Mouse (Mus musculus): Measurements from ENCODE around the gene Krt24. TPM values are rescaled to one million over a fixed set of nuclear protein-coding genes. Genes with fewer than 3 reads are reported as not detected.
A peak's percentile ranks its signal among the peaks of the same experiment; 100 is the strongest.

Gene Krt24
- polyA plus RNA-seq, 1 experiment from 2014 or later, result 0.26 TPM

DNA sequence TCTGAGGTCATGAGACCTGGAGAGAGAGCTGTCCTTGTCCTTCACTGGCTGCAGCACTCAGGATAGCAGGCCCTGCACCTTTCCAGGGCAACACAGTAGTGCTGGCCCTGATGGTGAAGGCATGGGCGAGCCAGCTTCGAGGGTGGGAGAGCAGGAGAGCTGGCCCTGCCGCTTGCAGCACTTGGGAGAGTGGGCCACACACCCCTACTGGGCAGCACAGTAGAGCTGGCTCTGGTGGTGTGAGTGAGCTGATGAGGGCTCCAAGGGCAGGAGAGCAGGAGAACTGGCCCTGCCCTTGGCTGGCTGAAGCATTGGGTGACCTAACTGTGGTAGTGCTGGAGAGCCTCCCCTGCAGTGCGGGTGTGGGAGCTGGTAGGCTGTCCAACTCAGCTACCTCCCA is 12.3 kb downstream of the Krt24 start:
- Histone ChIP-seq H3K4me1 (ENCODE audit: control insufficient read depth, insufficient read depth, low read length) (0 out of 2 replicates have a peak, but pooled peaks cover 6% of the 10 kb centered on the region), H3K27ac (replicated peaks; ENCODE audit: low read depth, low read length) (no peak overlapping the region), H3K4me3 (ENCODE audit: low read depth, low read length) (no peak overlapping the region), H3K9me3 (ENCODE audit: control insufficient read depth, low read length) (no peaks in the 10 kb centered on the region), H3K9ac (ENCODE audit: low read depth, low read length) (no peak overlapping the region), H3K4me2 (ENCODE audit: low read depth, low read length) (no peak overlapping the region), H3K27me3 (replicated peaks; ENCODE audit: control insufficient read depth, insufficient read depth, low read length) (no peaks in the 10 kb centered on the region), H3K36me3 (ENCODE audit: control insufficient read depth, insufficient read depth, low read length) (no peaks in the 10 kb centered on the region)
- ATAC-seq (ENCODE audit: low read depth) (no peak), DNase-seq (ENCODE audit: low spot score) (no peak)
- WGBS, result 85% methylated on average over 3 of the region's 4 CpGs

DNA sequence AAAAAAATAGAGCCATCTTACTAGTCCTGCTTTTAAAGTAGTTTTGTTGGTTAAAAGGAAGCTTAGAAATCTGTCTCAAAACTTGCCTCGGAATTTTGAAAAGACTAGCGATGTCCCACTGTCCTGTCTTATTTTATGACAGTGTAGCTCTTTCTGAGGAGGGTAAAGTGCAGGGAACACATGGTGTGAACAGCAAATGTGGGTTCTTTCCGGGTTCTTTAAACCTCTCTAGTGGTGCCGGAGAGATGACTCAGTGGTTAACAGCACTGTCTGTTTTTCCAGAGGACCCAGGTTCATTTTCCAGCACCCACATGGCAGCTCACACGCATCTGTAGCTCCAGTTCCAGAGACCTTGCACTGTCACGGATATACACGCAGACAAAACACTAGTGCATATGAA is 15.9 kb downstream of the Krt24 start:
- H3K36me3 ChIP-seq (ENCODE audit: control insufficient read depth, insufficient read depth, low read length), result no peaks in the 10 kb centered on the region

GRCm38 (mm10) chr11:99265796-99266195 is 19.3 kb downstream of the Krt24 start:
- DNase-seq (ENCODE audit: low spot score) (no peak), ATAC-seq (ENCODE audit: low read depth) (no peak)
- Histone ChIP-seq H3K27me3 (replicated peaks; ENCODE audit: control insufficient read depth, insufficient read depth, low read length) (no peaks in the 10 kb centered on the region), H3K9ac (ENCODE audit: low read depth, low read length) (no peak overlapping the region), H3K9me3 (ENCODE audit: control insufficient read depth, low read length) (no peaks in the 10 kb centered on the region), H3K27ac (replicated peaks; ENCODE audit: low read depth, low read length) (no peak overlapping the region), H3K4me2 (ENCODE audit: low read depth, low read length) (no peak overlapping the region), H3K4me3 (ENCODE audit: low read depth, low read length) (no peak overlapping the region), H3K4me1 (ENCODE audit: control insufficient read depth, insufficient read depth, low read length) (no peaks in the 10 kb centered on the region), H3K36me3 (ENCODE audit: control insufficient read depth, insufficient read depth, low read length) (no peaks in the 10 kb centered on the region)
- 50% methylated on average over 9 of the region's 9 CpGs for WGBS

More for the DNA sequence above, 15.9 kb downstream of the Krt24 start:
- Histone ChIP-seq H3K27ac (replicated peaks; ENCODE audit: low read depth, low read length) (no peak overlapping the region), H3K9ac (ENCODE audit: low read depth, low read length) (no peak overlapping the region), H3K4me2 (ENCODE audit: low read depth, low read length) (no peak overlapping the region), H3K27me3 (replicated peaks; ENCODE audit: control insufficient read depth, insufficient read depth, low read length) (no peaks in the 10 kb centered on the region), H3K4me3 (ENCODE audit: low read depth, low read length) (no peak overlapping the region), H3K9me3 (ENCODE audit: control insufficient read depth, low read length) (no peaks in the 10 kb centered on the region), H3K4me1 (ENCODE audit: control insufficient read depth, insufficient read depth, low read length) (no peaks in the 10 kb centered on the region)
- 70% methylated on average over 7 of the region's 7 CpGs for WGBS
- ATAC-seq (ENCODE audit: low read depth) (no peak), DNase-seq (ENCODE audit: low spot score) (no peak)

GRCm38 (mm10) chr11:99265220-99265619 is 19.8 kb downstream of the Krt24 start:
- no peak overlapping the region for H3K27ac ChIP-seq (replicated peaks; ENCODE audit: low read depth, low read length)
- ATAC-seq (ENCODE audit: low read depth) (no peak; the same call in 1 of the 2 replicates), DNase-seq (ENCODE audit: low spot score) (peak; percentile 25)
- H3K36me3 ChIP-seq (ENCODE audit: control insufficient read depth, insufficient read depth, low read length), result no peaks in the 10 kb centered on the region
- no peaks in the 10 kb centered on the region for H3K27me3 ChIP-seq (replicated peaks; ENCODE audit: control insufficient read depth, insufficient read depth, low read length)
- no peak overlapping the region for H3K4me3 ChIP-seq (ENCODE audit: low read depth, low read length)
- 58% methylated on average over 9 of the region's 9 CpGs for WGBS
- H3K4me2 ChIP-seq (ENCODE audit: low read depth, low read length), result no peak overlapping the region
- no peaks in the 10 kb centered on the region for H3K4me1 ChIP-seq (ENCODE audit: control insufficient read depth, insufficient read depth, low read length)
- no peaks in the 10 kb centered on the region for H3K9me3 ChIP-seq (ENCODE audit: control insufficient read depth, low read length)
- H3K9ac ChIP-seq (ENCODE audit: low read depth, low read length), result no peak overlapping the region

DNA sequence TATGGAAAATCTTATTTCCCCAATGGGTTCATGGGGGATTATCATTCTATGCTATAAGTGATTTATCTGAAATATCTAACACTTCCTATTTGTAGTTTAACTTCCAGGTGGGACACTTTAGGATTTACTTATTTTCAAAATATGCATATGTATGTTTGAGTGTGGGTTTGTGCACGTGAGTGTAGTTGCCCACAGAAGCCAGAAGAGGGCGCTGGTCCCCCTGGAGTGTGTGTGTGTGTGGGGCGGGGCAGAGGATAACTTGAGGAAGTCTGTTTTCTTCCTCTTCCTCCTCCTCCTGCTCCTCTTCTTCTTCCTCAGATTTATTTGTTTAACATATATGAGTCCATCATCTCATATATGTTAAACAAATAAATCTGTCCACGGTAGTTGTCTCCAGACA is 28.8 kb downstream of the Krt24 start:
- Histone ChIP-seq H3K9me3 (ENCODE audit: control insufficient read depth, low read length) (no peaks in the 10 kb centered on the region), H3K27me3 (replicated peaks; ENCODE audit: control insufficient read depth, insufficient read depth, low read length) (no peaks in the 10 kb centered on the region), H3K4me3 (ENCODE audit: low read depth, low read length) (no peak overlapping the region), H3K4me2 (ENCODE audit: low read depth, low read length) (no peak overlapping the region), H3K9ac (ENCODE audit: low read depth, low read length) (no peak overlapping the region), H3K27ac (replicated peaks; ENCODE audit: low read depth, low read length) (no peak overlapping the region), H3K4me1 (ENCODE audit: control insufficient read depth, insufficient read depth, low read length) (no peaks in the 10 kb centered on the region), H3K36me3 (ENCODE audit: control insufficient read depth, insufficient read depth, low read length) (no peaks in the 10 kb centered on the region)
- WGBS, result 66% methylated on average over 4 of the region's 4 CpGs
- no peak for ATAC-seq (ENCODE audit: low read depth)
- no peak for DNase-seq (ENCODE audit: low spot score)

- Histone ChIP-seq H3K4me1 (ENCODE audit: control insufficient read depth, insufficient read depth, low read length) (no peaks in the 10 kb centered on the region), H3K27ac (replicated peaks; ENCODE audit: low read depth, low read length) (no peak overlapping the region), H3K4me3 (ENCODE audit: low read depth, low read length) (no peak overlapping the region), H3K27me3 (replicated peaks; ENCODE audit: control insufficient read depth, insufficient read depth, low read length) (no peaks in the 10 kb centered on the region), H3K4me2 (ENCODE audit: low read depth, low read length) (no peak overlapping the region), H3K9me3 (ENCODE audit: control insufficient read depth, low read length) (no peaks in the 10 kb centered on the region), H3K36me3 (ENCODE audit: control insufficient read depth, insufficient read depth, low read length) (no peaks in the 10 kb centered on the region), H3K9ac (ENCODE audit: low read depth, low read length) (no peak overlapping the region)
- no peak for DNase-seq (ENCODE audit: low spot score)
- 96% methylated on average over 8 of the region's 8 CpGs for WGBS
- ATAC-seq (ENCODE audit: low read depth), result no peak
These were observed 29.7 kb downstream of the Krt24 start for GRCm38 (mm10) chr11:99255316-99255715.

DNA sequence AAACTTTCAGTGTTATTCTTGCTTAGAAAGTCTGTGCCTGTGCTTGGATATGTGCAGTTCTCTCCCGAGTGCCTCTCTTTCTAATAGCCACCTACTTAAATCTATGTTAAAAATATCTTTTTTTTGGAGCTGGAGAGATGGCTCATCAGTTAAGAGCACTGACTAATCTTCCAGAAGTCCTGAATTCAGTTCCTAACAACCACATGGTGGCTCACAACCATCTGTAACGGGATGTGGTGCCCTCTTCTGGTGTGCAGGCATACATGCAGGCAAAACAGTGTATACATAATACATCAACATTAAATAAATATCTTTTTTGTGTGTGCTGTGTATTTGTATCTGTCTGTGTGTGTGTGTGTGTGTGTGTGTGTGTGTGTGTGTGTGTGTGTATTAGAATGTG is 31.2 kb downstream of the Krt24 start:
- WGBS, result 58% methylated on average over 2 of the region's 2 CpGs
- ATAC-seq (ENCODE audit: low read depth) (no peak), DNase-seq (ENCODE audit: low spot score) (no peak)
- no peak overlapping the region for H3K4me3 ChIP-seq (ENCODE audit: low read depth, low read length)
- H3K27me3 ChIP-seq (replicated peaks; ENCODE audit: control insufficient read depth, insufficient read depth, low read length), result no peaks in the 10 kb centered on the region
- H3K9me3 ChIP-seq (ENCODE audit: control insufficient read depth, low read length), result no peaks in the 10 kb centered on the region
- H3K4me2 ChIP-seq (ENCODE audit: low read depth, low read length), result no peak overlapping the region
- H3K27ac ChIP-seq (replicated peaks; ENCODE audit: low read depth, low read length), result no peak overlapping the region
- no peak overlapping the region for H3K9ac ChIP-seq (ENCODE audit: low read depth, low read length)
- no peaks in the 10 kb centered on the region for H3K4me1 ChIP-seq (ENCODE audit: control insufficient read depth, insufficient read depth, low read length)
- H3K36me3 ChIP-seq (ENCODE audit: control insufficient read depth, insufficient read depth, low read length), result no peaks in the 10 kb centered on the region

GRCm38 (mm10) chr11:99252671-99253070 is 32.4 kb downstream of the Krt24 start:
- Histone ChIP-seq H3K36me3 (ENCODE audit: control insufficient read depth, insufficient read depth, low read length) (no peaks in the 10 kb centered on the region), H3K4me1 (ENCODE audit: control insufficient read depth, insufficient read depth, low read length) (no peaks in the 10 kb centered on the region), H3K27me3 (replicated peaks; ENCODE audit: control insufficient read depth, insufficient read depth, low read length) (no peaks in the 10 kb centered on the region), H3K4me3 (ENCODE audit: low read depth, low read length) (no peak overlapping the region), H3K9me3 (ENCODE audit: control insufficient read depth, low read length) (no peaks in the 10 kb centered on the region), H3K9ac (ENCODE audit: low read depth, low read length) (no peak overlapping the region), H3K4me2 (ENCODE audit: low read depth, low read length) (no peak overlapping the region), H3K27ac (replicated peaks; ENCODE audit: low read depth, low read length) (no peak overlapping the region)
- DNase-seq (ENCODE audit: low spot score), result peak; percentile 34
- 67% methylated on average over 8 of the region's 8 CpGs for WGBS
- no peak for ATAC-seq (ENCODE audit: low read depth)

- WGBS, result 38% methylated on average over 3 of the region's 3 CpGs
- ATAC-seq (ENCODE audit: low read depth) (no peak), DNase-seq (ENCODE audit: low spot score) (no peak)
- Histone ChIP-seq H3K9me3 (ENCODE audit: control insufficient read depth, low read length) (no peaks in the 10 kb centered on the region), H3K9ac (ENCODE audit: low read depth, low read length) (no peak overlapping the region), H3K4me2 (ENCODE audit: low read depth, low read length) (no peak overlapping the region), H3K27ac (replicated peaks; ENCODE audit: low read depth, low read length) (no peak overlapping the region), H3K4me1 (ENCODE audit: control insufficient read depth, insufficient read depth, low read length) (no peaks in the 10 kb centered on the region), H3K36me3 (ENCODE audit: control insufficient read depth, insufficient read depth, low read length) (no peaks in the 10 kb centered on the region), H3K4me3 (ENCODE audit: low read depth, low read length) (no peak overlapping the region), H3K27me3 (replicated peaks; ENCODE audit: control insufficient read depth, insufficient read depth, low read length) (no peaks in the 10 kb centered on the region)
These were observed 34.4 kb downstream of the Krt24 start for GRCm38 (mm10) chr11:99250666-99251065.

All from embryonic facial prominence, embryonic 14.5 days (tissue).